Comparison of ENCODE assay signal across 21 mouse cellular contexts in genomic region chr6:47559287-47559686, GRCm38 (mm10). TPM values are rescaled to one million over a fixed set of nuclear protein-coding genes. Genes with fewer than 3 reads are reported as not detected.
DNase-seq lines count a peak whose midpoint lies in the region; ATAC-seq and TF ChIP-seq lines count a peak whose summit lies in the region.
"Had no signal": no experiment of that assay in that cellular context is flagged by ENCODE, and none has a peak within 500 bp of the region (broad histone marks: within the 10 kb centered on the region; RNA-seq: fewer than 3 reads in every experiment).

No protein-coding gene starts in this region.

- peak; percentile 34 for DNase-seq in 3T3-L1 (ENCODE audit: low read depth, low spot score)
- DNase-seq in fibroblast of lung, adult 2 months (ENCODE audit: low read depth), result peak; percentile 4
- peak; percentile 24 for DNase-seq in kidney, postnatal 10 days
- DNase-seq in urinary bladder, postnatal 25 days (ENCODE audit: low spot score), result no peak
- no peak for DNase-seq in gastrocnemius, postnatal 4 days (ENCODE audit: low spot score in 2 of 2)
- no peak for DNase-seq in forebrain, postnatal 0 days
- DNase-seq: adrenal gland, postnatal 25 days; cerebellum, adult 18-20 months; cerebellum, adult 9-11 months; cerebellum, postnatal 36 days; gastrocnemius, postnatal 36 days; heart, adult 18-20 months; heart, postnatal 10 days had no signal

- no peak overlapping the region for H3K4me2 ChIP-seq in intestine, embryonic 16.5 days (ENCODE audit: low read depth, low read length)
- H3K4me2 ChIP-seq in intestine, embryonic 15.5 days (replicated peaks), result no peak overlapping the region
- H3K4me2 ChIP-seq in forebrain, postnatal 0 days (ENCODE audit: low read depth), result no peak overlapping the region
- H3K4me2 ChIP-seq: embryonic facial prominence, embryonic 13.5 days; forebrain, embryonic 13.5 days; hindbrain, embryonic 13.5 days had no signal

- no peaks in the 10 kb centered on the region for H3K4me1 ChIP-seq in intestine, embryonic 16.5 days (ENCODE audit: control insufficient read depth, insufficient read depth, low read length)
- H3K4me1 ChIP-seq in intestine, embryonic 15.5 days (replicated peaks), result no peaks in the 10 kb centered on the region
- no peaks in the 10 kb centered on the region for H3K4me1 ChIP-seq in forebrain, postnatal 0 days (ENCODE audit: insufficient read depth)
- H3K4me1 ChIP-seq: embryonic facial prominence, embryonic 13.5 days; forebrain, embryonic 13.5 days; heart, embryonic 10.5 days; hindbrain, embryonic 13.5 days had no signal

- ATAC-seq in intestine, embryonic 16.5 days, result peak; percentile 71
- ATAC-seq in intestine, embryonic 15.5 days, result no peak
- ATAC-seq in forebrain, postnatal 0 days, result no peak
- ATAC-seq: forebrain, embryonic 13.5 days; hindbrain, postnatal 0 days had no signal

- no peak overlapping the region for H3K9ac ChIP-seq in intestine, embryonic 16.5 days (ENCODE audit: low read depth, low read length)
- no peak overlapping the region for H3K9ac ChIP-seq in intestine, embryonic 15.5 days
- H3K9ac ChIP-seq in forebrain, postnatal 0 days, result no peak overlapping the region
- H3K9ac ChIP-seq: embryonic facial prominence, embryonic 13.5 days; forebrain, embryonic 13.5 days; hindbrain, embryonic 13.5 days had no signal

- H3K27me3 ChIP-seq in intestine, embryonic 16.5 days (replicated peaks; ENCODE audit: control insufficient read depth, insufficient read depth, low read length), result no peaks in the 10 kb centered on the region
- no peaks in the 10 kb centered on the region for H3K27me3 ChIP-seq in intestine, embryonic 15.5 days (replicated peaks)
- H3K27me3 ChIP-seq in forebrain, postnatal 0 days (ENCODE audit: insufficient read depth, low read length), result no peaks in the 10 kb centered on the region
- H3K27me3 ChIP-seq: CH12.LX; embryonic facial prominence, embryonic 13.5 days; forebrain, embryonic 13.5 days; hindbrain, embryonic 13.5 days had no signal

- H3K36me3 ChIP-seq in intestine, embryonic 16.5 days (ENCODE audit: control insufficient read depth, insufficient read depth, low read length), result no peaks in the 10 kb centered on the region
- H3K36me3 ChIP-seq in intestine, embryonic 15.5 days, result no peaks in the 10 kb centered on the region; the same call in none of the 2 replicates
- peaks cover 26% of the 10 kb centered on the region; the same call in 1 of the 2 replicates for H3K36me3 ChIP-seq in forebrain, postnatal 0 days (ENCODE audit: insufficient read depth)

- H3K4me3 ChIP-seq in intestine, embryonic 16.5 days (ENCODE audit: low read length), result no peak overlapping the region
- no peak overlapping the region for H3K4me3 ChIP-seq in intestine, embryonic 15.5 days (replicated peaks)
- no peak overlapping the region for H3K4me3 ChIP-seq in forebrain, postnatal 0 days (ENCODE audit: low read depth, low read length)
- H3K4me3 ChIP-seq: embryonic facial prominence, embryonic 13.5 days; forebrain, embryonic 13.5 days; heart, embryonic 10.5 days; hindbrain, embryonic 13.5 days had no signal

- TF ChIP-seq CTCF in forebrain, postnatal 0 days (IDR thresholded peaks at IDR 0.05; ENCODE audit: low read depth), result no peak

- H3K9me3 ChIP-seq in intestine, embryonic 16.5 days (ENCODE audit: control insufficient read depth, low read length), result no peaks in the 10 kb centered on the region
- no peaks in the 10 kb centered on the region for H3K9me3 ChIP-seq in intestine, embryonic 15.5 days
- no peaks in the 10 kb centered on the region for H3K9me3 ChIP-seq in forebrain, postnatal 0 days (ENCODE audit: low read length)
- H3K9me3 ChIP-seq: embryonic facial prominence, embryonic 13.5 days; forebrain, embryonic 13.5 days; heart, embryonic 10.5 days; hindbrain, embryonic 13.5 days had no signal

- H3K27ac ChIP-seq in intestine, embryonic 16.5 days (ENCODE audit: low read length), result no peak overlapping the region
- no peak overlapping the region for H3K27ac ChIP-seq in intestine, embryonic 15.5 days
- H3K27ac ChIP-seq in forebrain, postnatal 0 days (ENCODE audit: low read depth, low read length), result no peak overlapping the region
- H3K27ac ChIP-seq: embryonic facial prominence, embryonic 13.5 days; forebrain, embryonic 13.5 days; heart, embryonic 10.5 days; hindbrain, embryonic 13.5 days; hindbrain, postnatal 0 days had no signal

- 74% methylated on average over 2 of the region's 2 CpGs for WGBS in intestine, embryonic 16.5 days
- WGBS in intestine, embryonic 15.5 days, result 86% methylated on average over 2 of the region's 2 CpGs
- 87% methylated on average over 2 of the region's 2 CpGs for WGBS in forebrain, postnatal 0 days

RNA-seq across cellular contexts. Expression of gene Ezh2, which starts 35.9 kb away (rescaled TPM):
- 50.0 and 54.6 TPM in 2 replicates for polyA plus RNA-seq in intestine, embryonic 16.5 days (2015; fragmentation: Nextera tagmentation; extraction: Ambion mirVana)
- 66.6 and 77.2 TPM in 2 replicates for polyA plus RNA-seq in intestine, embryonic 15.5 days (2015; fragmentation: Nextera tagmentation; extraction: Ambion mirVana)
- 10 to 100 TPM; 44.7 to 51.0 TPM for total RNA-seq in gastrocnemius, postnatal 4 days (2021)
- 50.0 and 60.1 TPM in 2 replicates for total RNA-seq in forebrain, postnatal 0 days (2014; rRNA removed)
- polyA plus RNA-seq in forebrain, postnatal 0 days (2015; fragmentation: Nextera tagmentation; extraction: Ambion mirVana), result 37.7 and 41.5 TPM in 2 replicates

Comparison
In these comparisons a context has a peak if more than half of its experiments do, and no peak if none do; other contexts are left out.
1. DNase-seq: peak in 3T3-L1 (single experiment), fibroblast of lung, adult 2 months (single experiment) and kidney, postnatal 10 days (single experiment); none in urinary bladder, postnatal 25 days (single experiment), gastrocnemius, postnatal 4 days (0 of 2) and forebrain, postnatal 0 days (single experiment).